Mouse (Mus musculus): Measurements from ENCODE around the gene Fig4. TPM values are rescaled to one million over a fixed set of nuclear protein-coding genes. Genes with fewer than 3 reads are reported as not detected.
A peak's percentile ranks its signal among the peaks of the same experiment; 100 is the strongest.

The Fig4 gene
- polyA plus RNA-seq, 1 experiment: 17.1 TPM

- TF ChIP-seq POLR2A (IDR thresholded peaks at IDR 0.05; ENCODE audit: control insufficient read depth, extremely low read depth, insufficient read depth, low read length, poor library complexity) (no peak), CTCF (IDR thresholded peaks at IDR 0.05; ENCODE audit: borderline replicate concordance, control insufficient read depth, extremely low read depth, insufficient read depth, low read length, poor library complexity) (peak; percentile 83; the same call in 1 of the 2 replicates)
- DNase-seq: peak; percentile 79
- Histone ChIP-seq H3K27ac (ENCODE audit: control insufficient read depth, insufficient read depth, low read length) (no peak overlapping the region), H3K27me3 (ENCODE audit: control insufficient read depth, insufficient read depth, low read length) (no peaks in the 10 kb centered on the region), H3K36me3 (ENCODE audit: control insufficient read depth, insufficient read depth, low read length) (peaks cover 5% of the 10 kb centered on the region; the same call in 1 of the 2 replicates), H3K4me1 (replicated peaks; ENCODE audit: control insufficient read depth, insufficient read depth, low read length) (peaks cover 3% of the 10 kb centered on the region; the same call in 1 of the 2 replicates), H3K4me3 (ENCODE audit: control insufficient read depth, insufficient read depth, low read length) (no peak overlapping the region)
- WGBS: 45% methylated on average over 16 of the region's 16 CpGs
These were observed 14.2 kb downstream of the Fig4 start for GRCm38 (mm10) chr10:41288771-41289415.

- H3K4me1 ChIP-seq (replicated peaks; ENCODE audit: control insufficient read depth, insufficient read depth, low read length): peaks cover 3% of the 10 kb centered on the region; the same call in 1 of the 2 replicates
- H3K4me3 ChIP-seq (ENCODE audit: control insufficient read depth, insufficient read depth, low read length): no peak overlapping the region
- TF ChIP-seq POLR2A (IDR thresholded peaks at IDR 0.05; ENCODE audit: control insufficient read depth, extremely low read depth, insufficient read depth, low read length, poor library complexity): no peak
- TF ChIP-seq CTCF (IDR thresholded peaks at IDR 0.05; ENCODE audit: borderline replicate concordance, control insufficient read depth, extremely low read depth, insufficient read depth, low read length, poor library complexity): no peak
- DNase-seq: no peak
- 75% methylated on average over 1 of the region's 1 CpGs for WGBS
- no peaks in the 10 kb centered on the region for H3K27me3 ChIP-seq (ENCODE audit: control insufficient read depth, insufficient read depth, low read length)
- H3K36me3 ChIP-seq (ENCODE audit: control insufficient read depth, insufficient read depth, low read length): peaks cover 5% of the 10 kb centered on the region; the same call in 1 of the 2 replicates
- no peak overlapping the region for H3K27ac ChIP-seq (ENCODE audit: control insufficient read depth, insufficient read depth, low read length)
These were observed 15.0 kb downstream of the Fig4 start for GRCm38 (mm10) chr10:41288074-41288473.

- Histone ChIP-seq H3K27ac (ENCODE audit: control insufficient read depth, insufficient read depth, low read length) (no peak overlapping the region), H3K4me3 (ENCODE audit: control insufficient read depth, insufficient read depth, low read length) (no peak overlapping the region), H3K27me3 (ENCODE audit: control insufficient read depth, insufficient read depth, low read length) (no peaks in the 10 kb centered on the region), H3K36me3 (ENCODE audit: control insufficient read depth, insufficient read depth, low read length) (peaks cover 5% of the 10 kb centered on the region; the same call in 1 of the 2 replicates), H3K4me1 (replicated peaks; ENCODE audit: control insufficient read depth, insufficient read depth, low read length) (peaks cover 3% of the 10 kb centered on the region; the same call in 1 of the 2 replicates)
- TF ChIP-seq POLR2A (IDR thresholded peaks at IDR 0.05; ENCODE audit: control insufficient read depth, extremely low read depth, insufficient read depth, low read length, poor library complexity) (no peak), CTCF (IDR thresholded peaks at IDR 0.05; ENCODE audit: borderline replicate concordance, control insufficient read depth, extremely low read depth, insufficient read depth, low read length, poor library complexity) (no peak)
- DNase-seq: no peak
- 97% methylated on average over 3 of the region's 3 CpGs for WGBS
These were observed 15.4 kb downstream of the Fig4 start for GRCm38 (mm10) chr10:41287618-41288017.

GRCm38 (mm10) chr10:41282086-41282485, 21.0 kb downstream of the Fig4 start:
- WGBS: 97% methylated on average over 2 of the region's 2 CpGs
- TF ChIP-seq CTCF (IDR thresholded peaks at IDR 0.05; ENCODE audit: borderline replicate concordance, control insufficient read depth, extremely low read depth, insufficient read depth, low read length, poor library complexity) (no peak), POLR2A (IDR thresholded peaks at IDR 0.05; ENCODE audit: control insufficient read depth, extremely low read depth, insufficient read depth, low read length, poor library complexity) (no peak)

GRCm38 (mm10) chr10:41280796-41281195, 22.3 kb downstream of the Fig4 start:
- DNase-seq: no peak
- WGBS: 94% methylated on average over 2 of the region's 2 CpGs
- peaks cover 13% of the 10 kb centered on the region for H3K36me3 ChIP-seq (ENCODE audit: control insufficient read depth, insufficient read depth, low read length)
- no peak overlapping the region for H3K4me3 ChIP-seq (ENCODE audit: control insufficient read depth, insufficient read depth, low read length)
- H3K27me3 ChIP-seq (ENCODE audit: control insufficient read depth, insufficient read depth, low read length): no peaks in the 10 kb centered on the region
- TF ChIP-seq POLR2A (IDR thresholded peaks at IDR 0.05; ENCODE audit: control insufficient read depth, extremely low read depth, insufficient read depth, low read length, poor library complexity) (no peak), CTCF (IDR thresholded peaks at IDR 0.05; ENCODE audit: borderline replicate concordance, control insufficient read depth, extremely low read depth, insufficient read depth, low read length, poor library complexity) (no peak)
- no peaks in the 10 kb centered on the region for H3K4me1 ChIP-seq (replicated peaks; ENCODE audit: control insufficient read depth, insufficient read depth, low read length)
- no peak overlapping the region for H3K27ac ChIP-seq (ENCODE audit: control insufficient read depth, insufficient read depth, low read length)

More at GRCm38 (mm10) chr10:41282086-41282485, 21.0 kb downstream of the Fig4 start:
- Histone ChIP-seq H3K27me3 (ENCODE audit: control insufficient read depth, insufficient read depth, low read length) (no peaks in the 10 kb centered on the region), H3K4me3 (ENCODE audit: control insufficient read depth, insufficient read depth, low read length) (no peak overlapping the region), H3K36me3 (ENCODE audit: control insufficient read depth, insufficient read depth, low read length) (peaks cover 6% of the 10 kb centered on the region), H3K27ac (ENCODE audit: control insufficient read depth, insufficient read depth, low read length) (no peak overlapping the region), H3K4me1 (replicated peaks; ENCODE audit: control insufficient read depth, insufficient read depth, low read length) (no peaks in the 10 kb centered on the region)
- DNase-seq: no peak

GRCm38 (mm10) chr10:41280177-41280576, 22.9 kb downstream of the Fig4 start:
- no peak overlapping the region for H3K4me3 ChIP-seq (ENCODE audit: control insufficient read depth, insufficient read depth, low read length)
- H3K36me3 ChIP-seq (ENCODE audit: control insufficient read depth, insufficient read depth, low read length): peaks cover 13% of the 10 kb centered on the region
- H3K27me3 ChIP-seq (ENCODE audit: control insufficient read depth, insufficient read depth, low read length): no peaks in the 10 kb centered on the region
- no peak for DNase-seq
- no peak overlapping the region for H3K27ac ChIP-seq (ENCODE audit: control insufficient read depth, insufficient read depth, low read length)
- WGBS: 57% methylated on average over 6 of the region's 6 CpGs
- TF ChIP-seq POLR2A (IDR thresholded peaks at IDR 0.05; ENCODE audit: control insufficient read depth, extremely low read depth, insufficient read depth, low read length, poor library complexity): no peak
- TF ChIP-seq CTCF (IDR thresholded peaks at IDR 0.05; ENCODE audit: borderline replicate concordance, control insufficient read depth, extremely low read depth, insufficient read depth, low read length, poor library complexity): no peak
- H3K4me1 ChIP-seq (replicated peaks; ENCODE audit: control insufficient read depth, insufficient read depth, low read length): no peaks in the 10 kb centered on the region
